Mouse (Mus musculus) embryonic facial prominence, embryonic 15.5 days (tissue): Measurements from ENCODE around the gene Sesn1. TPM values are rescaled to one million over a fixed set of nuclear protein-coding genes. Genes with fewer than 3 reads are reported as not detected.

Source experiments
- ATAC-seq: fragments of 200-750 bp; cut with Nextera tagmentation; 2 replicates; pipeline ENCODE4 v1.8.0; 2017; ENCODE audit warnings: low read depth, moderate TSS enrichment; ENCODE audit not compliant: insufficient number of reproducible peaks, low FRiP score, low TSS enrichment
- H3K27ac ChIP-seq: fragments of 300-500 bp; sonication (generic); replicated peaks from 2 replicates; pipeline ENCODE4 v1.5.1; 2015; ENCODE audit warnings: mild to moderate bottlenecking, inconsistent platforms
- H3K27me3 ChIP-seq: fragments of 300-500 bp; sonication (generic); 2 replicates; pipeline ENCODE4 v1.6.1; 2015; ENCODE audit warnings: inconsistent platforms
- H3K36me3 ChIP-seq: fragments of 300-500 bp; sonication (generic); 2 replicates; pipeline ENCODE4 v1.6.1; 2015; ENCODE audit warnings: mild to moderate bottlenecking, inconsistent platforms
- H3K4me1 ChIP-seq: fragments of 300-500 bp; sonication (generic); 2 replicates; pipeline ENCODE4 v1.6.1; 2015; ENCODE audit warnings: inconsistent platforms
- H3K4me2 ChIP-seq: fragments of 300-500 bp; sonication (generic); replicated peaks from 2 replicates; pipeline ENCODE4 v1.6.1; 2015; ENCODE audit warnings: mild to moderate bottlenecking, inconsistent platforms
- H3K4me3 ChIP-seq: fragments of 300-500 bp; sonication (generic); replicated peaks from 2 replicates; pipeline ENCODE4 v1.5.1; 2015; ENCODE audit warnings: mild to moderate bottlenecking, inconsistent platforms
- H3K9ac ChIP-seq: fragments of 300-500 bp; sonication (generic); 2 replicates; pipeline ENCODE4 v1.6.1; 2015; ENCODE audit warnings: inconsistent platforms
- H3K9me3 ChIP-seq: fragments of 300-500 bp; sonication (generic); replicated peaks from 2 replicates; pipeline ENCODE4 v1.6.1; 2016; ENCODE audit warnings: inconsistent platforms
- WGBS: fragments of 180-500 bp; shearing (Covaris S2); methylation state at CpG from one replicate; pipeline ENCODE4 v1.1.7; 2015; 5-methylcytosine and 5-hydroxymethylcytosine counted together
- polyA plus RNA-seq: library from polyadenylated mRNA; unstranded; fragments of >200 nt; fragmentation: Nextera tagmentation; extraction: Ambion mirVana; gene quantifications from 2 replicates; pipeline ENCODE4 v1.2.1, GENCODE M21; 2015

Sesn1 gene
- polyA plus RNA-seq, 1 experiment from 2014 or later = 47.7 TPM

DNA sequence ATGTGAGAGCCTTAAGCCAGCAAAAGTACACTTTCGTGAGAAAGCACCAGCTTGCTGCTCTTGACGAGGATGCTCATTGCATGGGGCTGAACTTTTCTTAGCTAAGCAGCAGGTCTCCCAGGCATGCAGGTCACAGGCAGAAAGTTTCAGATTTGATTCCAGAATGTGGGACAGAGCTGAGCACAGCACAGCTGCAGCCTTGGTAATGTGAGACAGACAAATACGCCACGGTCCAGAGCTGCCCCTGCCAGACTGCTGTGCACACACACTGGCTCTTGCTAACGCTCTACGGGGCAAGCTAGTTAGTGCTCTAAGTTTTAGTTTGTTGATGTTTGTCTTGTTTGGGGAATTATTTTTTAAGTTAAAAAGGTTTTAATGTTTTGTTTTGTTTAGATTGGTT lies 22.5 kb downstream of the Sesn1 start:
- no peak; the same call in 1 of the 2 replicates for ATAC-seq
- Histone ChIP-seq H3K4me2 (no peak overlapping the region), H3K9ac (no peak overlapping the region), H3K4me1 (peaks cover 11% of the 10 kb centered on the region), H3K9me3 (no peaks in the 10 kb centered on the region), H3K27me3 (no peaks in the 10 kb centered on the region), H3K4me3 (no peak overlapping the region), H3K36me3 (no peaks in the 10 kb centered on the region), H3K27ac (0 out of 2 replicates have a peak overlapping the region, but pooled peaks have one; percentile 11)
- 35% methylated on average over 6 of the region's 6 CpGs for WGBS

DNA sequence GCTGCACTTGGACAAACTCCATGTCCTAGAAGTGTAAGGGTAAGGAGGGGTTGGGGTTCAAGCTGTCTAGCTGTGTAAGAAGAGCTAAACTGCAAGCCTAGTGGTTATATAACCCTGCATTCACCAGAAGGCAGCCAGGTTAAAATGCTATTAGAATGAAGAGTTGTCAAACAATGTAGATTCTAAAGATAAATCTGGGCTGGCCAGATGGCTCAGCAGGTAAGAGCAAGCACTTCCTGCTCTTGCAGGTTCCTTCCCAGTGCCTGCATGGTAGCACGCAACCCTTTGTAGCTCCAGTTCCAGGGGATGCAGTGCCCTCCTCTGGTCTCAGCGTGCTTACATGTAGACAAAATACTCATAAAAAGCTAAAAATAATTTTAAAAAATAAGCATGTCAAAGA lies 24.4 kb downstream of the Sesn1 start:
- Histone ChIP-seq H3K4me3 (no peak overlapping the region), H3K9me3 (no peaks in the 10 kb centered on the region), H3K9ac (no peak overlapping the region), H3K4me2 (no peak overlapping the region), H3K4me1 (peaks cover 11% of the 10 kb centered on the region), H3K36me3 (no peaks in the 10 kb centered on the region), H3K27ac (no peak overlapping the region), H3K27me3 (no peaks in the 10 kb centered on the region)
- 85% methylated on average over 2 of the region's 2 CpGs for WGBS
- no peak for ATAC-seq

- H3K36me3 ChIP-seq = no peaks in the 10 kb centered on the region
- no peaks in the 10 kb centered on the region for H3K27me3 ChIP-seq
- WGBS = 86% methylated on average over 4 of the region's 4 CpGs
- no peak for ATAC-seq
- H3K4me3 ChIP-seq = no peak overlapping the region
- H3K27ac ChIP-seq = no peak overlapping the region
- no peak overlapping the region for H3K4me2 ChIP-seq
- no peak overlapping the region for H3K9ac ChIP-seq
- no peaks in the 10 kb centered on the region for H3K9me3 ChIP-seq
- no peaks in the 10 kb centered on the region for H3K4me1 ChIP-seq
Observed at GRCm38 (mm10) chr10:41838911-41839310, 29.2 kb downstream of the Sesn1 start.

GRCm38 (mm10) chr10:41847737-41848136 lies 38.0 kb downstream of the Sesn1 start:
- no peak overlapping the region for H3K9ac ChIP-seq
- WGBS = 94% methylated on average over 8 of the region's 8 CpGs
- H3K9me3 ChIP-seq = no peaks in the 10 kb centered on the region
- H3K27me3 ChIP-seq = no peaks in the 10 kb centered on the region
- no peak overlapping the region for H3K4me3 ChIP-seq
- H3K4me1 ChIP-seq = no peaks in the 10 kb centered on the region
- H3K4me2 ChIP-seq = no peak overlapping the region
- H3K36me3 ChIP-seq = no peaks in the 10 kb centered on the region
- H3K27ac ChIP-seq = no peak overlapping the region
- ATAC-seq = no peak

DNA sequence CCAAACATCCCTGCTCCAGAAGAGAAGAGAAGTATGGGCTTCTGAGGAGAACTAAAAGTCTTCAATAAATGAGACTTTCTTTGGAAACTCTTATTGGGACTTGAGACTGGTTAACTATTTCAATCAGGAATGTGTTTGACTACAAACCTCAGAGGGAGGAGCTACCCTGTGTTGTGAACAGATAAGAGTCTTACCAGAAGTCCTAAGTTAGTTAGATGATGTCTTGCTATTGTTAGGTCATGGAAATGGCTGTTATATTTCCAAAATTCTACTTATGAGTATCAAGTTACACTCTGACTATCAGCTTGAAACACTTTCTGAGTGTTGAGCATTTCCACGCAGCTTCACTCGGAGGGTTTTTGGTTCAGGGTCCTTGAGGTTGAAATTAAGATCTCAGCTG lies 39.0 kb downstream of the Sesn1 start:
- H3K36me3 ChIP-seq = no peaks in the 10 kb centered on the region
- no peak overlapping the region for H3K27ac ChIP-seq
- H3K9ac ChIP-seq = no peak overlapping the region
- H3K9me3 ChIP-seq = no peaks in the 10 kb centered on the region
- no peak for ATAC-seq
- no peak overlapping the region for H3K4me2 ChIP-seq
- H3K27me3 ChIP-seq = no peaks in the 10 kb centered on the region
- 63% methylated on average over 2 of the region's 2 CpGs for WGBS
- no peak overlapping the region for H3K4me3 ChIP-seq
- no peaks in the 10 kb centered on the region for H3K4me1 ChIP-seq

- no peak overlapping the region for H3K4me3 ChIP-seq
- H3K9me3 ChIP-seq = no peaks in the 10 kb centered on the region
- ATAC-seq = no peak
- no peaks in the 10 kb centered on the region for H3K27me3 ChIP-seq
- H3K4me2 ChIP-seq = no peak overlapping the region
- H3K27ac ChIP-seq = no peak overlapping the region
- H3K4me1 ChIP-seq = peaks cover 6% of the 10 kb centered on the region; the same call in 1 of the 2 replicates
- no peaks in the 10 kb centered on the region for H3K36me3 ChIP-seq
- no peak overlapping the region for H3K9ac ChIP-seq
Observed at GRCm38 (mm10) chr10:41859820-41860219, 50.1 kb downstream of the Sesn1 start.

DNA sequence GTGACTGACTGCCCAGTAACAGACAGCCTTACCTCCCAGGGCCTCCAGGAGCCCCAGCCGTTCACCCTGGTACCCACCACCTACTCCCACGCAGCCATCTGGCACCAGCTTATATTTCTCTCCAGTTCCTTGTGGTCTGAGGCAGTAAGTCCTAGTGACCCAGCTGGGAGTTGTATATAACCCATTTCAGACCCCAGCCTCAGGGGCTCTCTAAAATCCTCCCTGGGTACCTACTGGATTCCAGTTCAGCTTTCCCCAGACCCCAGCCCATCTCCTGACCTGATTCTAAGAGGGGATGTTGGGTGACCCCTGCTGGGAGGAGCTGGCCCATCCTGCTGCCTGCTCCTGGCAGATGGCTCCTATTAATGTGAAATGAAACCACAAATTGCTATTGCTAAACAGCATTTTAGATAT lies 50.5 kb downstream of the Sesn1 start:
- Histone ChIP-seq H3K4me2 (no peak overlapping the region), H3K27me3 (no peaks in the 10 kb centered on the region), H3K36me3 (no peaks in the 10 kb centered on the region), H3K4me3 (no peak overlapping the region), H3K27ac (peak overlapping the region; percentile 17; the same call in 1 of the 2 replicates), H3K9ac (no peak overlapping the region), H3K4me1 (peaks cover 6% of the 10 kb centered on the region; the same call in 1 of the 2 replicates), H3K9me3 (no peaks in the 10 kb centered on the region)
- 58% methylated on average over 2 of the region's 2 CpGs for WGBS
- ATAC-seq = no peak

- H3K27ac ChIP-seq = no peak overlapping the region
- H3K9me3 ChIP-seq = no peaks in the 10 kb centered on the region
- H3K9ac ChIP-seq = no peak overlapping the region
- ATAC-seq = no peak
- H3K36me3 ChIP-seq = no peaks in the 10 kb centered on the region
- peaks cover 20% of the 10 kb centered on the region for H3K4me1 ChIP-seq
- no peak overlapping the region for H3K4me2 ChIP-seq
- 77% methylated on average over 2 of the region's 2 CpGs for WGBS
- H3K27me3 ChIP-seq = no peaks in the 10 kb centered on the region
- no peak overlapping the region for H3K4me3 ChIP-seq
Observed at GRCm38 (mm10) chr10:41863053-41863452, 53.3 kb downstream of the Sesn1 start.

- Histone ChIP-seq H3K4me3 (no peak overlapping the region), H3K4me1 (peaks cover 15% of the 10 kb centered on the region), H3K27me3 (no peaks in the 10 kb centered on the region), H3K4me2 (no peak overlapping the region), H3K27ac (peak overlapping the region; percentile 66; the same call in 1 of the 2 replicates), H3K9me3 (no peaks in the 10 kb centered on the region), H3K36me3 (no peaks in the 10 kb centered on the region), H3K9ac (no peak overlapping the region)
- 35% methylated on average over 3 of the region's 3 CpGs for WGBS
- peak; percentile 82 for ATAC-seq
Observed at GRCm38 (mm10) chr10:41866069-41866837, 56.5 kb downstream of the Sesn1 start.

DNA sequence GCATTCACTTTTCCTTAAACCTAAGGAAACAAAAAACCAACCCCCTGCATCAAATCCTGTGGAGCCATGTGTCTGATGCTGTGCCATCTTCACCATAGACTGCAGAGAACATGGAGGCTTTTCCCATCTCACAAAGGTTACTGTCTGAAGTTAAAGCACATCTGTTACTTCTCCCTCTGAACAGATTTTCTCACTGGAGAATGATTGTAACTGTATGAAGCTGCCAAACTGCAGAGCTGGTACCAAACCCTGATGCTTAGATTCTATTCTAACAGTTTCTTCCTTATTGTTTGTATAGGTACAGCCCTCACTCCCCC lies 57.1 kb downstream of the Sesn1 start:
- no peak overlapping the region for H3K9ac ChIP-seq
- peaks cover 15% of the 10 kb centered on the region for H3K4me1 ChIP-seq
- no peaks in the 10 kb centered on the region for H3K36me3 ChIP-seq
- peak overlapping the region; percentile 66; the same call in 1 of the 2 replicates for H3K27ac ChIP-seq
- no peak overlapping the region for H3K4me3 ChIP-seq
- H3K27me3 ChIP-seq = no peaks in the 10 kb centered on the region
- no peaks in the 10 kb centered on the region for H3K9me3 ChIP-seq
- H3K4me2 ChIP-seq = no peak overlapping the region
- no peak for ATAC-seq

DNA sequence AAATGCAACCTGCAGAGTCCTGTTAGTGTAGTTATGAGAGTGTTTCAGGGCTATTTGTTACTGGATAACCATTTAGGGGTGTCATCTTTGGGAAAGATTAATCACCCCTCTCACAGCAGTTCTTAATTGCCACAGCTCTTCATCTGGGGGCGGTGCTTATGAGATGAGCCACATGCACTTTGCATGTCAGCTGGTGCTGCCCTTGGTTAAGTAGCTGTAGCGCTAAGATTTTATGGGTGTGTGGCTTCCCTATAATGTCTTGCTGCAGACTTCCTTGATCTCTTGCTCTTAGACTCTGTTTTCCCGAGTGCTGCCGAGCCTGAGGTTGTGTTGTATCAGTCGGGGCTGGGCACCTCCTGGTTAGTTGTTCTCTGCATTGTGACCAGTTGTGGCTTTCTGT lies 58.2 kb downstream of the Sesn1 start:
- Histone ChIP-seq H3K36me3 (no peaks in the 10 kb centered on the region), H3K27me3 (no peaks in the 10 kb centered on the region), H3K4me3 (no peak overlapping the region), H3K9ac (no peak overlapping the region), H3K4me2 (no peak overlapping the region), H3K9me3 (no peaks in the 10 kb centered on the region), H3K4me1 (peaks cover 15% of the 10 kb centered on the region), H3K27ac (no peak overlapping the region)
- no peak for ATAC-seq
- WGBS = 62% methylated on average over 5 of the region's 5 CpGs

DNA sequence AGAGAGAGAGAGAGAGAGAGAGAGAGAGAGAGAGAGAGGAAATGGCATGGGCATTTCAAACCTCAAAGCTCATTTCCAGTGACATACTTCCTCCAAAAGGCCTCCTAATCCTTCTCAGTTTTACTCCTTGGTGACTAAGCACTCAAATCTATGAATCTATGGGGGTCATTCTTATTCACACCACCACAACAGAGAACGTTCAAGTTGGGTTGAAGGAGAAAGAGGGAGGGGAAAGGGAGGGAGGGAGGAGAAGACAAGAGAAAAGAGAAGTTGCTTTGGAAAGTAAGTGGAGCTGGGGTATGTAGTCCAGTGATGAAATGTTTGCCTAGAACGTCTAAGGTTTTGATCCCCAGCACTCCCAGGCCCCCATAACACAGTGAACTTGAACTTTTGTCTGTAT lies 60.4 kb downstream of the Sesn1 start:
- H3K4me2 ChIP-seq = no peak overlapping the region
- no peak overlapping the region for H3K27ac ChIP-seq
- H3K4me1 ChIP-seq = peaks cover 15% of the 10 kb centered on the region
- no peak for ATAC-seq
- H3K9ac ChIP-seq = no peak overlapping the region
- 53% methylated on average over 2 of the region's 2 CpGs for WGBS
- H3K4me3 ChIP-seq = no peak overlapping the region
- no peaks in the 10 kb centered on the region for H3K27me3 ChIP-seq
- no peaks in the 10 kb centered on the region for H3K36me3 ChIP-seq
- no peaks in the 10 kb centered on the region for H3K9me3 ChIP-seq
